Mouse (Mus musculus) NIH3T3 (cell line): ENCODE results near the gene Ktn1.

Source experiments
- DNase-seq: peaks from one replicate; pipeline ENCODE4 v3.0.0-alpha.2; 2012; ENCODE audit warnings: low read depth

The Ktn1 gene

GRCm38 (mm10) chr14:47665061-47665778 is 17.0 kb downstream of the Ktn1 start:
- peak; percentile 11 for DNase-seq

GRCm38 (mm10) chr14:47668096-47668495 is 19.8 kb downstream of the Ktn1 start:
- DNase-seq, result no peak

GRCm38 (mm10) chr14:47682886-47683285 is 34.6 kb downstream of the Ktn1 start:
- no peak for DNase-seq

- DNase-seq, result no peak
Observed at GRCm38 (mm10) chr14:47684579-47684978, 36.3 kb downstream of the Ktn1 start.

- no peak for DNase-seq
Observed at GRCm38 (mm10) chr14:47699126-47699525, 50.9 kb downstream of the Ktn1 start.

- DNase-seq, result no peak
Observed at GRCm38 (mm10) chr14:47709546-47709945, 61.3 kb downstream of the Ktn1 start.

- DNase-seq, result no peak
Observed at GRCm38 (mm10) chr14:47715771-47716170, 67.5 kb downstream of the Ktn1 start.

- no peak for DNase-seq
Observed at GRCm38 (mm10) chr14:47717916-47718606, 69.8 kb downstream of the Ktn1 start.

- no peak for DNase-seq
Observed at GRCm38 (mm10) chr14:47720023-47720422, 71.8 kb downstream of the Ktn1 start.

- DNase-seq, result no peak
Observed at GRCm38 (mm10) chr14:47723035-47723434, 74.8 kb downstream of the Ktn1 start.

- no peak for DNase-seq
Observed at GRCm38 (mm10) chr14:47728594-47728993, 80.3 kb downstream of the Ktn1 start.

- DNase-seq, result no peak
Observed at GRCm38 (mm10) chr14:47735354-47735753, 87.1 kb downstream of the Ktn1 start.

- DNase-seq, result no peak
Observed at GRCm38 (mm10) chr14:47736471-47736870, 88.2 kb downstream of the Ktn1 start.

- DNase-seq, result no peak
Observed at GRCm38 (mm10) chr14:47740316-47740996, 92.2 kb downstream of the Ktn1 start.

GRCm38 (mm10) chr14:47741046-47741445 is 92.8 kb downstream of the Ktn1 start:
- no peak for DNase-seq

GRCm38 (mm10) chr14:47742674-47743073 is 94.4 kb downstream of the Ktn1 start:
- peak; percentile 36 for DNase-seq

- peak; percentile 29 for DNase-seq
Observed at GRCm38 (mm10) chr14:47745086-47745485, 96.8 kb downstream of the Ktn1 start.

- DNase-seq, result peak; percentile 39
Observed at GRCm38 (mm10) chr14:47747536-47747935, 99.3 kb downstream of the Ktn1 start.

GRCm38 (mm10) chr14:47748714-47749113 is 100.5 kb downstream of the Ktn1 start:
- no peak for DNase-seq

GRCm38 (mm10) chr14:47751422-47752205 is 103.4 kb downstream of the Ktn1 start:
- peak; percentile 94 for DNase-seq

GRCm38 (mm10) chr14:47753561-47753960 is 105.3 kb downstream of the Ktn1 start:
- peak; percentile 40 for DNase-seq

- DNase-seq, result no peak
Observed at GRCm38 (mm10) chr14:47754253-47754897, 106.1 kb downstream of the Ktn1 start.
